Mouse (Mus musculus): ENCODE data around the gene Tspan5.

GRCm38 (mm10) chr3:138861589-138861988, 119.6 kb downstream of the Tspan5 start:
- TF ChIP-seq CHD2 (IDR thresholded peaks at IDR 0.05; ENCODE audit: low read depth, low read length) (no peak), HCFC1 (IDR thresholded peaks at IDR 0.05; ENCODE audit: borderline replicate concordance, insufficient read depth, low read length) (no peak), ZNF384 (IDR thresholded peaks at IDR 0.05; ENCODE audit: low read depth, low read length) (no peak), ZC3H11A (IDR thresholded peaks at IDR 0.05; ENCODE audit: borderline replicate concordance, low read depth, low read length) (no peak)
